Mouse (Mus musculus) liver, adult 2 months (tissue): Measurements from ENCODE around the gene Foxb1. TPM values are rescaled to one million over a fixed set of nuclear protein-coding genes. Genes with fewer than 3 reads are reported as not detected.

Experiments
- DNase-seq: peaks from one replicate; pipeline ENCODE4 v3.0.0-alpha.2; 2011; ENCODE audit warnings: low read depth, low spot score; ENCODE audit errors: extremely low read depth
- H3K27ac ChIP-seq: fragments of 200-500 bp; replicated peaks from 2 replicates; pipeline ENCODE4 v1.5.1; 2012; ENCODE audit warnings: low read depth, mild to moderate bottlenecking, control low read depth, inconsistent platforms, low read length; ENCODE audit not compliant: insufficient read depth
- H3K27me3 ChIP-seq: fragments of 200-500 bp; 2 replicates; pipeline ENCODE4 v1.6.1; 2012; ENCODE audit warnings: mild to moderate bottlenecking, moderate library complexity, low read length, inconsistent platforms; ENCODE audit not compliant: control insufficient read depth, insufficient read depth
- H3K36me3 ChIP-seq: fragments of 200-500 bp; 2 replicates; pipeline ENCODE4 v1.6.1; 2012; ENCODE audit warnings: low read length, inconsistent platforms; ENCODE audit not compliant: control insufficient read depth, insufficient read depth
- H3K4me1 ChIP-seq: fragments of 200-500 bp; 2 replicates; pipeline ENCODE4 v1.6.1; 2011; ENCODE audit warnings: low read length; ENCODE audit not compliant: control insufficient read depth, insufficient read depth
- H3K4me3 ChIP-seq: fragments of 200-500 bp; 2 replicates; pipeline ENCODE4 v1.5.1; 2011; ENCODE audit warnings: low read depth, mild to moderate bottlenecking, control low read depth, low read length, moderate library complexity; ENCODE audit not compliant: insufficient read depth
- H3K79me2 ChIP-seq: fragments of 200-500 bp; 2 replicates; pipeline ENCODE4 v1.6.1; 2012; ENCODE audit warnings: inconsistent platforms, mild to moderate bottlenecking, low read length, moderate library complexity; ENCODE audit not compliant: control insufficient read depth, insufficient read depth
- H3K9ac ChIP-seq: fragments of 200-500 bp; 2 replicates; pipeline ENCODE4 v1.6.1; 2012; ENCODE audit warnings: low read depth, mild to moderate bottlenecking, control low read depth, inconsistent platforms, low read length
- CTCF ChIP-seq: fragments of 200-500 bp; IDR thresholded peaks from 2 replicates; pipeline ENCODE4 v1.5.1; 2011; ENCODE audit warnings: low read depth, low read length, control low read depth
- POLR2A ChIP-seq: fragments of 200-500 bp; IDR thresholded peaks from 2 replicates; pipeline ENCODE4 v1.6.1; 2011; ENCODE audit warnings: low read length, control low read depth; ENCODE audit not compliant: insufficient read depth; ENCODE audit errors: extremely low read depth
- WGBS: fragments of 180-500 bp; shearing (Covaris S2); methylation state at CpG from one replicate; pipeline ENCODE4 v1.1.7; 2018; 5-methylcytosine and 5-hydroxymethylcytosine counted together
- polyA plus RNA-seq: library from polyadenylated mRNA; depleted of rRNA; stranded (reverse); fragments of >200 nt; gene quantifications from 2 replicates; pipeline ENCODE4 v1.2.3, GENCODE M21; 2012
- total RNA-seq: library from RNA; depleted of rRNA; stranded (reverse); fragments of >200 nt; gene quantifications from 2 replicates; pipeline ENCODE4 v1.2.3, GENCODE M21; 2014

The Foxb1 gene
- total and polyA plus RNA-seq, 2 experiments: not detected

GRCm38 (mm10) chr9:69768136-69768875 lies 7.6 kb upstream of the Foxb1 start:
- DNase-seq: no peak
- no peak overlapping the region for H3K4me3 ChIP-seq
- H3K9ac ChIP-seq: no peak overlapping the region
- H3K79me2 ChIP-seq: no peaks in the 10 kb centered on the region
- H3K27ac ChIP-seq: no peak overlapping the region
- H3K36me3 ChIP-seq: no peaks in the 10 kb centered on the region
- 6% methylated on average over 28 of the region's 28 CpGs for WGBS
- no peak for TF ChIP-seq CTCF
- TF ChIP-seq POLR2A: no peak
- peaks cover 37% of the 10 kb centered on the region for H3K27me3 ChIP-seq
- no peaks in the 10 kb centered on the region for H3K4me1 ChIP-seq

- Histone ChIP-seq H3K4me1 (no peaks in the 10 kb centered on the region), H3K9ac (no peak overlapping the region), H3K27ac (no peak overlapping the region), H3K27me3 (peaks cover 37% of the 10 kb centered on the region), H3K79me2 (no peaks in the 10 kb centered on the region), H3K4me3 (no peak overlapping the region), H3K36me3 (no peaks in the 10 kb centered on the region)
- no peak for DNase-seq
- TF ChIP-seq POLR2A: no peak
- TF ChIP-seq CTCF: no peak
- WGBS: 2% methylated on average over 9 of the region's 12 CpGs
Measured at GRCm38 (mm10) chr9:69767421-69767820, 6.7 kb upstream of the Foxb1 start.

- peaks cover 37% of the 10 kb centered on the region for H3K27me3 ChIP-seq
- no peak overlapping the region for H3K27ac ChIP-seq
- no peak for DNase-seq
- H3K36me3 ChIP-seq: no peaks in the 10 kb centered on the region
- no peaks in the 10 kb centered on the region for H3K79me2 ChIP-seq
- no peak overlapping the region for H3K9ac ChIP-seq
- TF ChIP-seq POLR2A: no peak
- TF ChIP-seq CTCF: no peak
- H3K4me3 ChIP-seq: no peak overlapping the region
- WGBS: 6% methylated on average over 4 of the region's 4 CpGs
- H3K4me1 ChIP-seq: no peaks in the 10 kb centered on the region
Measured at GRCm38 (mm10) chr9:69766936-69767335, 6.2 kb upstream of the Foxb1 start.

GRCm38 (mm10) chr9:69766301-69766700 lies 5.6 kb upstream of the Foxb1 start:
- H3K79me2 ChIP-seq: no peaks in the 10 kb centered on the region
- H3K27ac ChIP-seq: no peak overlapping the region
- H3K36me3 ChIP-seq: no peaks in the 10 kb centered on the region
- DNase-seq: no peak
- H3K4me1 ChIP-seq: no peaks in the 10 kb centered on the region
- H3K4me3 ChIP-seq: no peak overlapping the region
- peaks cover 36% of the 10 kb centered on the region for H3K27me3 ChIP-seq
- no peak for TF ChIP-seq POLR2A
- WGBS: 4% methylated on average over 8 of the region's 8 CpGs
- H3K9ac ChIP-seq: no peak overlapping the region

GRCm38 (mm10) chr9:69765483-69766050 lies 4.8 kb upstream of the Foxb1 start:
- WGBS: 6% methylated on average over 8 of the region's 8 CpGs
- Histone ChIP-seq H3K4me3 (no peak overlapping the region), H3K9ac (no peak overlapping the region), H3K27me3 (peaks cover 35% of the 10 kb centered on the region), H3K79me2 (no peaks in the 10 kb centered on the region), H3K27ac (no peak overlapping the region), H3K4me1 (no peaks in the 10 kb centered on the region), H3K36me3 (no peaks in the 10 kb centered on the region)
- no peak for TF ChIP-seq CTCF
- no peak for TF ChIP-seq POLR2A
- no peak for DNase-seq
